Mouse (Mus musculus): Measurements from ENCODE around the gene Ptf1a. TPM values are rescaled to one million over a fixed set of nuclear protein-coding genes. Genes with fewer than 3 reads are reported as not detected.

Gene Ptf1a
- polyA plus RNA-seq, 1 experiment from 2014 or later: 17.1 TPM

- no peak overlapping the region for H3K27ac ChIP-seq (ENCODE audit: low read length)
- H3K27me3 ChIP-seq (ENCODE audit: control insufficient read depth, insufficient read depth, low read length): peaks cover 88% of the 10 kb centered on the region
- peaks cover 4% of the 10 kb centered on the region; the same call in 1 of the 2 replicates for H3K4me1 ChIP-seq (ENCODE audit: control insufficient read depth, insufficient read depth, low read length)
- H3K9me3 ChIP-seq (replicated peaks; ENCODE audit: control insufficient read depth, low read length): no peaks in the 10 kb centered on the region
- H3K36me3 ChIP-seq (ENCODE audit: control insufficient read depth, insufficient read depth, low read length): no peaks in the 10 kb centered on the region
- H3K4me2 ChIP-seq (ENCODE audit: low read depth, low read length): no peak overlapping the region
- H3K4me3 ChIP-seq (replicated peaks; ENCODE audit: low read length): peak overlapping the region; percentile 30; the same call in 1 of the 2 replicates
- no peak for ATAC-seq (ENCODE audit: insufficient read depth, low FRiP score)
- 8% methylated on average over 7 of the region's 7 CpGs for WGBS
- peak overlapping the region; percentile 10; the same call in 1 of the 2 replicates for H3K9ac ChIP-seq (ENCODE audit: low read length)
Measured at GRCm38 (mm10) chr2:19446746-19447145, 1.3 kb downstream of the Ptf1a start.

- under 1% methylated on average over 31 of the region's 31 CpGs for WGBS
- Histone ChIP-seq H3K27me3 (ENCODE audit: control insufficient read depth, insufficient read depth, low read length) (peaks cover 92% of the 10 kb centered on the region), H3K4me1 (ENCODE audit: control insufficient read depth, insufficient read depth, low read length) (peaks cover 4% of the 10 kb centered on the region; the same call in 1 of the 2 replicates), H3K9ac (ENCODE audit: low read length) (no peak overlapping the region), H3K9me3 (replicated peaks; ENCODE audit: control insufficient read depth, low read length) (no peaks in the 10 kb centered on the region), H3K4me3 (replicated peaks; ENCODE audit: low read length) (no peak overlapping the region), H3K4me2 (ENCODE audit: low read depth, low read length) (0 out of 2 replicates have a peak overlapping the region, but pooled peaks have one; percentile 19), H3K36me3 (ENCODE audit: control insufficient read depth, insufficient read depth, low read length) (no peaks in the 10 kb centered on the region), H3K27ac (ENCODE audit: low read length) (no peak overlapping the region)
- ATAC-seq (ENCODE audit: insufficient read depth, low FRiP score): no peak
Measured at GRCm38 (mm10) chr2:19448042-19448700, 2.7 kb downstream of the Ptf1a start.

GRCm38 (mm10) chr2:19449308-19449707 is 3.8 kb downstream of the Ptf1a start:
- 28% methylated on average over 4 of the region's 4 CpGs for WGBS
- H3K27me3 ChIP-seq (ENCODE audit: control insufficient read depth, insufficient read depth, low read length): peaks cover 94% of the 10 kb centered on the region

GRCm38 (mm10) chr2:19452531-19453055 is 7.1 kb downstream of the Ptf1a start:
- H3K4me2 ChIP-seq (ENCODE audit: low read depth, low read length): no peak overlapping the region
- peaks cover 4% of the 10 kb centered on the region; the same call in 1 of the 2 replicates for H3K4me1 ChIP-seq (ENCODE audit: control insufficient read depth, insufficient read depth, low read length)
- no peaks in the 10 kb centered on the region for H3K36me3 ChIP-seq (ENCODE audit: control insufficient read depth, insufficient read depth, low read length)
- H3K27ac ChIP-seq (ENCODE audit: low read length): no peak overlapping the region
- no peak overlapping the region for H3K9ac ChIP-seq (ENCODE audit: low read length)
- H3K27me3 ChIP-seq (ENCODE audit: control insufficient read depth, insufficient read depth, low read length): peaks cover 96% of the 10 kb centered on the region
- no peaks in the 10 kb centered on the region for H3K9me3 ChIP-seq (replicated peaks; ENCODE audit: control insufficient read depth, low read length)
- peak overlapping the region; percentile 12; the same call in 1 of the 2 replicates for H3K4me3 ChIP-seq (replicated peaks; ENCODE audit: low read length)
- no peak for ATAC-seq (ENCODE audit: insufficient read depth, low FRiP score)
- under 1% methylated on average over 19 of the region's 19 CpGs for whole genome bisulfite sequencing

More at GRCm38 (mm10) chr2:19449308-19449707, 3.8 kb downstream of the Ptf1a start:
- no peak overlapping the region for H3K4me2 ChIP-seq (ENCODE audit: low read depth, low read length)
- H3K9ac ChIP-seq (ENCODE audit: low read length): no peak overlapping the region
- no peak overlapping the region for H3K4me3 ChIP-seq (replicated peaks; ENCODE audit: low read length)
- no peaks in the 10 kb centered on the region for H3K36me3 ChIP-seq (ENCODE audit: control insufficient read depth, insufficient read depth, low read length)
- H3K4me1 ChIP-seq (ENCODE audit: control insufficient read depth, insufficient read depth, low read length): peaks cover 4% of the 10 kb centered on the region; the same call in 1 of the 2 replicates
- no peak overlapping the region for H3K27ac ChIP-seq (ENCODE audit: low read length)
- no peaks in the 10 kb centered on the region for H3K9me3 ChIP-seq (replicated peaks; ENCODE audit: control insufficient read depth, low read length)
- ATAC-seq (ENCODE audit: insufficient read depth, low FRiP score): no peak

GRCm38 (mm10) chr2:19455228-19455627 is 9.8 kb downstream of the Ptf1a start:
- no peak for ATAC-seq (ENCODE audit: insufficient read depth, low FRiP score)
- Histone ChIP-seq H3K27ac (ENCODE audit: low read length) (no peak overlapping the region; the same call in 1 of the 2 replicates), H3K4me1 (ENCODE audit: control insufficient read depth, insufficient read depth, low read length) (no peaks in the 10 kb centered on the region), H3K9me3 (replicated peaks; ENCODE audit: control insufficient read depth, low read length) (no peaks in the 10 kb centered on the region), H3K36me3 (ENCODE audit: control insufficient read depth, insufficient read depth, low read length) (no peaks in the 10 kb centered on the region), H3K9ac (ENCODE audit: low read length) (no peak overlapping the region), H3K27me3 (ENCODE audit: control insufficient read depth, insufficient read depth, low read length) (peaks cover 76% of the 10 kb centered on the region), H3K4me2 (ENCODE audit: low read depth, low read length) (no peak overlapping the region), H3K4me3 (replicated peaks; ENCODE audit: low read length) (no peak overlapping the region)
- 6% methylated on average over 5 of the region's 5 CpGs for WGBS

- Histone ChIP-seq H3K4me3 (replicated peaks; ENCODE audit: low read length) (no peak overlapping the region), H3K4me2 (ENCODE audit: low read depth, low read length) (no peak overlapping the region), H3K36me3 (ENCODE audit: control insufficient read depth, insufficient read depth, low read length) (no peaks in the 10 kb centered on the region), H3K9ac (ENCODE audit: low read length) (no peak overlapping the region), H3K4me1 (ENCODE audit: control insufficient read depth, insufficient read depth, low read length) (no peaks in the 10 kb centered on the region), H3K27me3 (ENCODE audit: control insufficient read depth, insufficient read depth, low read length) (peaks cover 69% of the 10 kb centered on the region), H3K27ac (ENCODE audit: low read length) (no peak overlapping the region), H3K9me3 (replicated peaks; ENCODE audit: control insufficient read depth, low read length) (no peaks in the 10 kb centered on the region)
- 14% methylated on average over 10 of the region's 10 CpGs for WGBS
- ATAC-seq (ENCODE audit: insufficient read depth, low FRiP score): no peak
Measured at GRCm38 (mm10) chr2:19455857-19456482, 10.5 kb downstream of the Ptf1a start.

GRCm38 (mm10) chr2:19458785-19459184 is 13.3 kb downstream of the Ptf1a start:
- Histone ChIP-seq H3K4me2 (ENCODE audit: low read depth, low read length) (no peak overlapping the region), H3K9me3 (replicated peaks; ENCODE audit: control insufficient read depth, low read length) (no peaks in the 10 kb centered on the region), H3K4me1 (ENCODE audit: control insufficient read depth, insufficient read depth, low read length) (no peaks in the 10 kb centered on the region), H3K27ac (ENCODE audit: low read length) (no peak overlapping the region), H3K4me3 (replicated peaks; ENCODE audit: low read length) (no peak overlapping the region), H3K27me3 (ENCODE audit: control insufficient read depth, insufficient read depth, low read length) (peaks cover 40% of the 10 kb centered on the region), H3K36me3 (ENCODE audit: control insufficient read depth, insufficient read depth, low read length) (no peaks in the 10 kb centered on the region), H3K9ac (ENCODE audit: low read length) (no peak overlapping the region)
- WGBS: 44% methylated on average over 2 of the region's 2 CpGs
- ATAC-seq (ENCODE audit: insufficient read depth, low FRiP score): no peak

GRCm38 (mm10) chr2:19461940-19462339 is 16.5 kb downstream of the Ptf1a start:
- H3K4me2 ChIP-seq (ENCODE audit: low read depth, low read length): no peak overlapping the region
- WGBS: 39% methylated on average over 2 of the region's 2 CpGs
- H3K9ac ChIP-seq (ENCODE audit: low read length): no peak overlapping the region
- no peak for ATAC-seq (ENCODE audit: insufficient read depth, low FRiP score)
- no peaks in the 10 kb centered on the region for H3K4me1 ChIP-seq (ENCODE audit: control insufficient read depth, insufficient read depth, low read length)
- H3K27ac ChIP-seq (ENCODE audit: low read length): no peak overlapping the region
- H3K36me3 ChIP-seq (ENCODE audit: control insufficient read depth, insufficient read depth, low read length): no peaks in the 10 kb centered on the region
- H3K9me3 ChIP-seq (replicated peaks; ENCODE audit: control insufficient read depth, low read length): no peaks in the 10 kb centered on the region
- H3K4me3 ChIP-seq (replicated peaks; ENCODE audit: low read length): no peak overlapping the region
- H3K27me3 ChIP-seq (ENCODE audit: control insufficient read depth, insufficient read depth, low read length): peaks cover 11% of the 10 kb centered on the region; the same call in 1 of the 2 replicates

GRCm38 (mm10) chr2:19490262-19490661 is 44.8 kb downstream of the Ptf1a start:
- 55% methylated on average over 3 of the region's 3 CpGs for WGBS
- no peak overlapping the region for H3K4me2 ChIP-seq (ENCODE audit: low read depth, low read length)
- no peak overlapping the region for H3K27ac ChIP-seq (ENCODE audit: low read length)
- H3K4me3 ChIP-seq (replicated peaks; ENCODE audit: low read length): no peak overlapping the region
- no peak overlapping the region for H3K9ac ChIP-seq (ENCODE audit: low read length)
- H3K4me1 ChIP-seq (ENCODE audit: control insufficient read depth, insufficient read depth, low read length): no peaks in the 10 kb centered on the region
- peak; percentile 50; the same call in 1 of the 2 replicates for ATAC-seq (ENCODE audit: insufficient read depth, low FRiP score)
- no peaks in the 10 kb centered on the region for H3K27me3 ChIP-seq (ENCODE audit: control insufficient read depth, insufficient read depth, low read length)
- H3K9me3 ChIP-seq (replicated peaks; ENCODE audit: control insufficient read depth, low read length): no peaks in the 10 kb centered on the region
- no peaks in the 10 kb centered on the region for H3K36me3 ChIP-seq (ENCODE audit: control insufficient read depth, insufficient read depth, low read length)
